Mouse (Mus musculus) cerebellum, adult 2 months (tissue): ENCODE measurements around the gene Gm20481.

Experiments used
- CTCF ChIP-seq: fragments of 200-500 bp; IDR thresholded peaks from 2 replicates; pipeline ENCODE4 v1.5.1; 2011; ENCODE audit warnings: low read depth, mild to moderate bottlenecking, control low read depth, low read length, moderate library complexity, borderline replicate concordance; ENCODE audit not compliant: insufficient read depth
- POLR2A ChIP-seq: fragments of 200-500 bp; IDR thresholded peaks from 2 replicates; pipeline ENCODE4 v1.6.1; 2011; ENCODE audit warnings: low read length, control low read depth, borderline replicate concordance; ENCODE audit not compliant: insufficient read depth

DNA sequence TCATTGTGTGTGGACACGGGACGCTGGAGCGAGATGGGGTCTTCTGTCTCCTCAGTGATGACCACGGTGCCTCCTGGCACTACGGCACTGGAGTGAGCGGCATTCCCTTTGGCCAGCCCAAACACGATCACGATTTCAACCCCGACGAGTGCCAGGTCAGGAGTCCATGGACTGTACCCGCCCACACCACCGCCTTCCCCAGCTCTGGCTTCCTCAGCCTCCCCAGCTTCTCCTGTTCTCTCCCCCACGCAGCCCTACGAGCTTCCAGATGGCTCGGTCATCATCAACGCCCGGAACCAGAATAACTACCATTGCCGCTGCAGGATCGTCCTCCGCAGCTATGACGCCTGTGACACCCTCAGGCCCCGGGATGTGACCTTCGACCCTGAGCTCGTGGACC, 35.7 kb upstream of the Gm20481 start:
- TF ChIP-seq POLR2A (no peak), CTCF (no peak)
